Mouse (Mus musculus): ENCODE measurements at regions not wholly inside any gene's neighbourhood (a gene's known extent, or its start where the extent isn't known, plus 50 kb on each side); places are given as distances from the start of the nearest gene placed in this dataset.

DNA sequence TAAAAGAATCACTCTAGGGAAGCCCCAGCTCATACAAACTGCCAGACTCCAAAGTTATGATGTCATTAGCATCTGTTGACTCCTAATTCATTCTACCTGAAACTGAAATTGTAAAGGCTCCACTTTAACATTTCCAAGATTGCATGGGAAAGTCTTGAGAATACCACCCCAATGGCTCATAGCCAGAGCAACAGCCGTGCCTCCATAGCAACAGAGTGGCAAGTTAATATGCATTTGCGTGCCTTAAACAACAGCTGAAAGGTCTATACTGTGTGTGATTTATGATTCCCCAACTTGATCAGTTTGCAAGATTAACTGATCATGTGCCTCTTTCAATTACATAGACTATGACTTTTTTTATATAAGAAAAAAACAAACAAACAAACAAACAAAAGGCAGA is 190.8 kb upstream of the Ppargc1a start:
- no peak overlapping the region for H3K4me3 ChIP-seq (ENCODE audit: low read length)
- no peak overlapping the region for H3K4me2 ChIP-seq (ENCODE audit: low read length)
- no peaks in the 10 kb centered on the region for H3K27me3 ChIP-seq (replicated peaks; ENCODE audit: control insufficient read depth, insufficient read depth, low read length)
- 32% methylated on average over 2 of the region's 2 CpGs for WGBS
- no peaks in the 10 kb centered on the region for H3K4me1 ChIP-seq (ENCODE audit: control insufficient read depth, insufficient read depth, low read depth, low read length)
- H3K36me3 ChIP-seq (ENCODE audit: control insufficient read depth, insufficient read depth, low read length) = no peaks in the 10 kb centered on the region
- 0 out of 2 replicates have a peak, but pooled peaks have one; percentile 37 for ATAC-seq
- no peak overlapping the region for H3K27ac ChIP-seq (ENCODE audit: low read depth, low read length)
- H3K9me3 ChIP-seq (ENCODE audit: control insufficient read depth, low read length) = no peaks in the 10 kb centered on the region
- H3K9ac ChIP-seq (ENCODE audit: low read depth, low read length) = no peak overlapping the region

DNA sequence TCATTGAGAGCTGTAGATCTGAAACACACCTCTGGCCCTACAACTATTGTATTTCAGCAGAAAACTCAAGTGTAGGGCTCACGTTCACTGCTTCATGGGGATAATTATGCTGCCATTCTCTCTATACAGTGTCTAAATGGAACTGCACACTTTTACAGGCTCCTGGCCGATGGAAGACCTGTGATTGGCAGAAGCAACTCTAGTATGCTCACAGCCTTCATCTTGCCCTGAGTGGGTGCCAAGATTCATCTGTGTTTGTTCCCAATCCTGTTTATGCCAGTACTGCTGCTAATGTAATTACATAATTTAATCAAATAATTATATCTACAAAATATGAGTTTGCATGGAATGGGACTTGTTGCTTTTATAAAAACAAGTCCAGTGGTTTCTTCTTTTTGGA is 190.3 kb upstream of the Ppargc1a start:
- ATAC-seq = peak; percentile 67
- WGBS = 49% methylated on average over 2 of the region's 2 CpGs
- H3K9me3 ChIP-seq (ENCODE audit: control insufficient read depth, low read length) = no peaks in the 10 kb centered on the region

DNA sequence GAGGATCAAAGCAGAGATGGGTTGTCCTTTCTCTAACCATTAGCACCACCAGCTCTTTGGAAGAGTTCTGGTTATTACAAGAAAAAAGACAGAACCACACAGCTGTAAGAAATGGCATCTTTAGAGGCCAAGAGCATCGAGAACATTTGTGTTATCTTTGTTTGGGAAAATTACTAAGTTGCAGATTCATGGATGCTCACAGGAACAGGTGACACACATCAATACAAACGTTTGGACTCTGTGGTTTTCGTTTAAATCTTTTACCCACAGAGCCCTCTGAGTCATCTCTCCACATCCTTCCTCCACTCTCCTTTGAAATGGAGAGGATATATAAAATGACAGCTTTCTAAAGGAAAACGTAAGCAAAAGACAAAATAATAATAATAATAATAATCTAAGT is 184.5 kb upstream of the Ppargc1a start:
- WGBS = 74% methylated on average over 4 of the region's 4 CpGs
- H3K27me3 ChIP-seq (replicated peaks; ENCODE audit: control insufficient read depth, insufficient read depth, low read length) = no peaks in the 10 kb centered on the region

More for the DNA sequence above, 190.3 kb upstream of the Ppargc1a start:
- H3K4me1 ChIP-seq (ENCODE audit: control insufficient read depth, insufficient read depth, low read depth, low read length) = no peaks in the 10 kb centered on the region
- no peaks in the 10 kb centered on the region for H3K27me3 ChIP-seq (replicated peaks; ENCODE audit: control insufficient read depth, insufficient read depth, low read length)
- H3K27ac ChIP-seq (ENCODE audit: low read depth, low read length) = no peak overlapping the region
- H3K9ac ChIP-seq (ENCODE audit: low read depth, low read length) = no peak overlapping the region
- no peak overlapping the region for H3K4me2 ChIP-seq (ENCODE audit: low read length)
- H3K4me3 ChIP-seq (ENCODE audit: low read length) = no peak overlapping the region
- no peaks in the 10 kb centered on the region for H3K36me3 ChIP-seq (ENCODE audit: control insufficient read depth, insufficient read depth, low read length)

DNA sequence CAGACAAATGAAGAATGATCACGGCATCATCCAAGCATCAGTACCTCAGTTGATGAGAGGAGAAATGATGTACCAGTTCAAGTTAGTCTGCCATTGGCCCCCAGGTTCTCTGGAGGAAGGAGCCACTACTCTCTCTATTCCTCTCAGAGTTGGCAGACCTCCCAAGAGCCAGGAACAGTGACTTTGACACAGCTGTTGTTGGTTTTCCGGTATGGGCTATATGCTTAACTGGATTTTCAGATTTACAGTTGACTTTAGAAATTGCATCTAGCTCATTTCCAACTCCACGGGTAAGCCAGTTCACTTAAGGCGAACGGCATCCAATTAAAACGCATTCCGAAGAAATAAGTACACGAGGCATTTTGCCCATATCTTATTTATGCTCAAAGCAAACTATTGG is 182.9 kb upstream of the Ppargc1a start:
- no peaks in the 10 kb centered on the region for H3K4me1 ChIP-seq (ENCODE audit: control insufficient read depth, insufficient read depth, low read depth, low read length)
- no peak for ATAC-seq
- 79% methylated on average over 8 of the region's 8 CpGs for WGBS
- H3K4me3 ChIP-seq (ENCODE audit: low read length) = no peak overlapping the region
- H3K9me3 ChIP-seq (ENCODE audit: control insufficient read depth, low read length) = no peaks in the 10 kb centered on the region
- no peak overlapping the region for H3K9ac ChIP-seq (ENCODE audit: low read depth, low read length)
- H3K27me3 ChIP-seq (replicated peaks; ENCODE audit: control insufficient read depth, insufficient read depth, low read length) = no peaks in the 10 kb centered on the region
- no peak overlapping the region for H3K4me2 ChIP-seq (ENCODE audit: low read length)
- H3K36me3 ChIP-seq (ENCODE audit: control insufficient read depth, insufficient read depth, low read length) = no peaks in the 10 kb centered on the region
- H3K27ac ChIP-seq (ENCODE audit: low read depth, low read length) = no peak overlapping the region

More for the DNA sequence above, 184.5 kb upstream of the Ppargc1a start:
- Histone ChIP-seq H3K36me3 (ENCODE audit: control insufficient read depth, insufficient read depth, low read length) (no peaks in the 10 kb centered on the region), H3K4me1 (ENCODE audit: control insufficient read depth, insufficient read depth, low read depth, low read length) (no peaks in the 10 kb centered on the region), H3K4me2 (ENCODE audit: low read length) (no peak overlapping the region), H3K9ac (ENCODE audit: low read depth, low read length) (no peak overlapping the region), H3K27ac (ENCODE audit: low read depth, low read length) (no peak overlapping the region), H3K9me3 (ENCODE audit: control insufficient read depth, low read length) (no peaks in the 10 kb centered on the region), H3K4me3 (ENCODE audit: low read length) (no peak overlapping the region)
- no peak for ATAC-seq

DNA sequence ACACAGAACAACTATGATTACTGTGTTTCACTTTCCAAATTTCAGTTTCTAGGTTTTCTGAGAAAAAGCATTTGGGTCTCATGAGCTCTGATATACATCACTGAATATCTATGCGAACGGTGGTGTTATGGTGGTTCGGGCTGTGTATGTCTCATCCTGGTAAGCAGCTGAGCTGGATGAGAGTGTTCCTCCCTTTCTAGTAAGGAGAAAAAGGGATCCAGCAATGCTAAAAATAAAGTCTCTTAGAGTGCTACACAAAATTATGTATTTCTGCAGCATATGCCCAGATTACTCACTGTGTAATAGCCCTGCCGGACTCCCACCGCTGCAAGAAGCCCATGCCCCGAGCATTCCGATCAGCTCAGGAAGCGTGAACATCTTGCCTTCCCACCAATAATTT is 173.4 kb upstream of the Ppargc1a start:
- Histone ChIP-seq H3K36me3 (ENCODE audit: control insufficient read depth, insufficient read depth, low read length) (no peaks in the 10 kb centered on the region), H3K4me2 (ENCODE audit: low read length) (no peak overlapping the region), H3K27ac (ENCODE audit: low read depth, low read length) (no peak overlapping the region), H3K4me1 (ENCODE audit: control insufficient read depth, insufficient read depth, low read depth, low read length) (no peaks in the 10 kb centered on the region), H3K9ac (ENCODE audit: low read depth, low read length) (no peak overlapping the region), H3K27me3 (replicated peaks; ENCODE audit: control insufficient read depth, insufficient read depth, low read length) (no peaks in the 10 kb centered on the region), H3K4me3 (ENCODE audit: low read length) (no peak overlapping the region), H3K9me3 (ENCODE audit: control insufficient read depth, low read length) (no peaks in the 10 kb centered on the region)
- ATAC-seq = no peak
- 90% methylated on average over 8 of the region's 8 CpGs for WGBS

DNA sequence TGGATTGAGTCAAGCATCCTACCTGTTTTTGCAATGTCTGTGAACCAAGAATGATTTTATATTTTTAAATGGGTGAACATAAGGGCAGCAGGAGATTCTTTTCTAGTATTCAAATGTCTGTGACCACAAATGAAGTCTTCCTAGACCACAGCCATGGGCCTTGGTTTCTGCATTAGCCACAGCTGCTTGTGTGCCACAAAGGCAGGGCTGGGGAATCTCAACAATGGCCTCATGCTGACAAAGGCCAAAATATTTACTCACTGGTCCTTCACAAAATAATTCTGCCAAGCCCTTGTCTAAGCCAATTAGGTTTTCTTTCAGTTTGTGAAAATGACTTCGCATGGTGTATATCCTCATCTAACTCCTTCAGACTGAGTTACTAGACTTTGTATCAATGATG is 162.7 kb upstream of the Ppargc1a start:
- Histone ChIP-seq H3K9me3 (ENCODE audit: control insufficient read depth, low read length) (no peaks in the 10 kb centered on the region), H3K4me1 (ENCODE audit: control insufficient read depth, insufficient read depth, low read depth, low read length) (no peaks in the 10 kb centered on the region), H3K36me3 (ENCODE audit: control insufficient read depth, insufficient read depth, low read length) (no peaks in the 10 kb centered on the region), H3K4me2 (ENCODE audit: low read length) (no peak overlapping the region), H3K27me3 (replicated peaks; ENCODE audit: control insufficient read depth, insufficient read depth, low read length) (no peaks in the 10 kb centered on the region), H3K27ac (ENCODE audit: low read depth, low read length) (no peak overlapping the region), H3K4me3 (ENCODE audit: low read length) (no peak overlapping the region), H3K9ac (ENCODE audit: low read depth, low read length) (no peak overlapping the region)
- no peak for ATAC-seq
- 66% methylated on average over 1 of the region's 1 CpGs for WGBS

DNA sequence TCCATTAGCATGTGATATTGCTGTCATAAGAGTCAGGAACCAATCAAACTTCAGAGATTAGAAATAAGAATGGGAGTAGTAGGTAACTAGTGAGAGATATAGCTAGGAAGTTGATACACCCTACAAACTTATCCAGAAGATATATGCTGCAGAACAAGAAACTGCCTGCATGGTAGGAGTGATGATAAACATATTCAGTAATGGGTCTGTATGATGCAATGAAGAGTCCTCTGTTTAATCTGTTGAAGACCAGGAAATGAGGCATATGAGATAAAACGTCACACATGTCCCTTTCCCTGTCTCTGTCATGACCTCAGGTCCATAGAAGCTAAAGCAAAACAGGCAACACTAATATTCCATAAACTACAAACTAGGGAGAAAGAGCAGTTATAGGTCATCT is 162.2 kb upstream of the Ppargc1a start:
- no peaks in the 10 kb centered on the region for H3K27me3 ChIP-seq (replicated peaks; ENCODE audit: control insufficient read depth, insufficient read depth, low read length)
- H3K27ac ChIP-seq (ENCODE audit: low read depth, low read length) = no peak overlapping the region
- ATAC-seq = no peak
- 74% methylated on average over 1 of the region's 1 CpGs for WGBS
- H3K9me3 ChIP-seq (ENCODE audit: control insufficient read depth, low read length) = no peaks in the 10 kb centered on the region
- no peak overlapping the region for H3K9ac ChIP-seq (ENCODE audit: low read depth, low read length)
- H3K4me2 ChIP-seq (ENCODE audit: low read length) = no peak overlapping the region
- H3K4me1 ChIP-seq (ENCODE audit: control insufficient read depth, insufficient read depth, low read depth, low read length) = no peaks in the 10 kb centered on the region; the same call in 1 of the 2 replicates
- no peak overlapping the region for H3K4me3 ChIP-seq (ENCODE audit: low read length)
- H3K36me3 ChIP-seq (ENCODE audit: control insufficient read depth, insufficient read depth, low read length) = no peaks in the 10 kb centered on the region

DNA sequence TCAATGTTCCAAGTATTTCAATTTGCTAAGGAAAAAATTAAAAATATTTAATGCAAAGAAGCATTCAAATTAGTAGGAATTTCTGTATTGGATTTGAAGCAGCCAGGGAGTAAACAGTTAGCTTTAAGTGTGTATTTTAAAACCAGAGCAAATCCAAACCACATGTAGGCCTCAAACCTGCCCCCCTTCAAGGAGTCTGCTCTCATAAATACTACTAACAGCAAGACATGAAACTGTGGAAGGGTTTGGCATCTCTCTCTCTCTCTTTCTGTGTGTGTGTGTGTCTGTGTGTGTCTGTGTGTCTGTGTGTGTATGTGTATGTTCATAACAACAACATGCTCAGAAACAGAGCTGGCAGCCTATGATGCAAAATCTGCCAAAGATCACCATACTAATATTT is 159.2 kb upstream of the Ppargc1a start:
- Histone ChIP-seq H3K27me3 (replicated peaks; ENCODE audit: control insufficient read depth, insufficient read depth, low read length) (no peaks in the 10 kb centered on the region), H3K4me1 (ENCODE audit: control insufficient read depth, insufficient read depth, low read depth, low read length) (no peaks in the 10 kb centered on the region; the same call in 1 of the 2 replicates), H3K36me3 (ENCODE audit: control insufficient read depth, insufficient read depth, low read length) (no peaks in the 10 kb centered on the region), H3K4me2 (ENCODE audit: low read length) (no peak overlapping the region), H3K4me3 (ENCODE audit: low read length) (no peak overlapping the region), H3K9me3 (ENCODE audit: control insufficient read depth, low read length) (no peaks in the 10 kb centered on the region), H3K27ac (ENCODE audit: low read depth, low read length) (no peak overlapping the region), H3K9ac (ENCODE audit: low read depth, low read length) (no peak overlapping the region)
- no peak for ATAC-seq

DNA sequence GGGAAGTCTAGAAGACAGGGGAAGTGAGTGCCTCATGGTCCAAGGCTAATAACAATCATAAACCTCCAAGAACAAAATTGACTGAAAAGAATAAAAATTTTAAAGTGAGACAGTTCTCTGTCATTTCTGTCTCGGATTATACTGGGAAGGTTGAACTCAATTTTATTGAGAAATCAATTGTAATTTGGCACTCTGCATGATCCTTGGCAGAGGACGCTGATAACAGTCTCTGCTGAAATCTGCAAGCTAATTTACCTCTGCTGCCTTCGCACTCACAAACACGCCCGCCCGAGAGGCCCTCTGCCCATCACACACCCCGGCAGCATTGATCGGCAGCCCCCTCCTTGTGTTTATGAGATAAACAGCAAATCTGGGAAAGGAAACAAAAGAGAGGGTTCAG is 151.4 kb upstream of the Ppargc1a start:
- Histone ChIP-seq H3K27me3 (replicated peaks; ENCODE audit: control insufficient read depth, insufficient read depth, low read length) (no peaks in the 10 kb centered on the region), H3K4me2 (ENCODE audit: low read length) (no peak overlapping the region), H3K4me1 (ENCODE audit: control insufficient read depth, insufficient read depth, low read depth, low read length) (no peaks in the 10 kb centered on the region), H3K9ac (ENCODE audit: low read depth, low read length) (no peak overlapping the region), H3K36me3 (ENCODE audit: control insufficient read depth, insufficient read depth, low read length) (no peaks in the 10 kb centered on the region), H3K9me3 (ENCODE audit: control insufficient read depth, low read length) (no peaks in the 10 kb centered on the region), H3K27ac (ENCODE audit: low read depth, low read length) (no peak overlapping the region), H3K4me3 (ENCODE audit: low read length) (no peak overlapping the region)
- no peak for ATAC-seq
- 70% methylated on average over 8 of the region's 8 CpGs for WGBS

DNA sequence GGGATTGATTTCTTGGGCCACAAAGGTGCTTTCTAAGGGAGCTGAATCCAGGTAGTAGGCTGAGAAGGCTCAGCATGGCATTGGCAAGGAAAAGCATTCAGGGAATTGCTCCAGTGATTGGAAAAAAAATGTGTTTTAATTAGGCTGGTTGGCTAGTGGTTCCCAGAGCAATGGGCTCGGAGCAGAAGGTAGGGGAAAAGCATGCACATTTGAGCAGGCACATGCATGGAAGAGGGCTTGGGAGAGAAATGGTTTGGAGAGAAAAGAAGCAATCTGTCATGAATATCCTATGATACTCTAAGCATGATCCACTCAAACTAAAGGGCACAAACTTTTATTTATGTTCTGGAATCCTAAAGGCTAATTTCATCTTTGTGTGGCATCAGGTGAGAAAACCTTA is 150.9 kb upstream of the Ppargc1a start:
- no peak overlapping the region for H3K4me3 ChIP-seq (ENCODE audit: low read length)

More for the DNA sequence above, 150.9 kb upstream of the Ppargc1a start:
- Histone ChIP-seq H3K27me3 (replicated peaks; ENCODE audit: control insufficient read depth, insufficient read depth, low read length) (no peaks in the 10 kb centered on the region), H3K36me3 (ENCODE audit: control insufficient read depth, insufficient read depth, low read length) (no peaks in the 10 kb centered on the region), H3K9me3 (ENCODE audit: control insufficient read depth, low read length) (no peaks in the 10 kb centered on the region), H3K4me2 (ENCODE audit: low read length) (no peak overlapping the region), H3K4me1 (ENCODE audit: control insufficient read depth, insufficient read depth, low read depth, low read length) (no peaks in the 10 kb centered on the region), H3K9ac (ENCODE audit: low read depth, low read length) (no peak overlapping the region), H3K27ac (ENCODE audit: low read depth, low read length) (no peak overlapping the region)
- 67% methylated on average over 1 of the region's 1 CpGs for WGBS
- ATAC-seq = no peak

Data from hindbrain, embryonic 16.5 days (tissue).